Mouse (Mus musculus): Measurements from ENCODE around the gene Pard3b. TPM values are rescaled to one million over a fixed set of nuclear protein-coding genes. Genes with fewer than 3 reads are reported as not detected.

The Pard3b gene
- total and polyA plus RNA-seq, 2 experiments from 2014 or later, result 4.4 to 6.1 TPM

GRCm38 (mm10) chr1:62518621-62519213, 880.1 kb downstream of the Pard3b start:
- TF ChIP-seq CTCF (IDR thresholded peaks at IDR 0.05; ENCODE audit: low read depth), result no peak
- H3K36me3 ChIP-seq (ENCODE audit: insufficient read depth), result no peaks in the 10 kb centered on the region
- H3K27me3 ChIP-seq (ENCODE audit: insufficient read depth, low read length), result no peaks in the 10 kb centered on the region
- H3K9me3 ChIP-seq (ENCODE audit: low read length), result no peaks in the 10 kb centered on the region
- no peak overlapping the region for H3K4me3 ChIP-seq (ENCODE audit: low read depth, low read length)
- no peak; the same call in 1 of the 2 replicates for ATAC-seq
- no peak overlapping the region for H3K4me2 ChIP-seq (ENCODE audit: low read depth)
- H3K27ac ChIP-seq (ENCODE audit: low read depth, low read length), result no peak overlapping the region
- H3K4me1 ChIP-seq (ENCODE audit: insufficient read depth), result no peaks in the 10 kb centered on the region
- no peak overlapping the region for H3K9ac ChIP-seq
- WGBS, result 34% methylated on average over 2 of the region's 2 CpGs
- DNase-seq, result no peak

- Histone ChIP-seq H3K27ac (ENCODE audit: low read depth, low read length) (no peak overlapping the region), H3K4me2 (ENCODE audit: low read depth) (no peak overlapping the region), H3K27me3 (ENCODE audit: insufficient read depth, low read length) (no peaks in the 10 kb centered on the region), H3K36me3 (ENCODE audit: insufficient read depth) (no peaks in the 10 kb centered on the region), H3K4me3 (ENCODE audit: low read depth, low read length) (no peak overlapping the region), H3K4me1 (ENCODE audit: insufficient read depth) (no peaks in the 10 kb centered on the region), H3K9ac (no peak overlapping the region), H3K9me3 (ENCODE audit: low read length) (no peaks in the 10 kb centered on the region)
- DNase-seq (no peak), ATAC-seq (no peak)
- TF ChIP-seq CTCF (IDR thresholded peaks at IDR 0.05; ENCODE audit: low read depth), result no peak
- WGBS, result 92% methylated on average over 7 of the region's 7 CpGs
These were observed 882.7 kb downstream of the Pard3b start for GRCm38 (mm10) chr1:62521368-62521767.

GRCm38 (mm10) chr1:62522761-62523160, 884.1 kb downstream of the Pard3b start:
- Histone ChIP-seq H3K27me3 (ENCODE audit: insufficient read depth, low read length) (no peaks in the 10 kb centered on the region), H3K9ac (no peak overlapping the region), H3K4me3 (ENCODE audit: low read depth, low read length) (no peak overlapping the region), H3K27ac (ENCODE audit: low read depth, low read length) (no peak overlapping the region), H3K9me3 (ENCODE audit: low read length) (no peaks in the 10 kb centered on the region), H3K4me2 (ENCODE audit: low read depth) (no peak overlapping the region), H3K36me3 (ENCODE audit: insufficient read depth) (no peaks in the 10 kb centered on the region), H3K4me1 (ENCODE audit: insufficient read depth) (no peaks in the 10 kb centered on the region)
- no peak for TF ChIP-seq CTCF (IDR thresholded peaks at IDR 0.05; ENCODE audit: low read depth)
- WGBS, result 80% methylated on average over 2 of the region's 2 CpGs
- no peak for DNase-seq
- no peak for ATAC-seq

GRCm38 (mm10) chr1:62527788-62528187, 889.2 kb downstream of the Pard3b start:
- H3K9me3 ChIP-seq (ENCODE audit: low read length), result no peaks in the 10 kb centered on the region
- H3K4me3 ChIP-seq (ENCODE audit: low read depth, low read length), result no peak overlapping the region
- H3K4me1 ChIP-seq (ENCODE audit: insufficient read depth), result peaks cover 4% of the 10 kb centered on the region; the same call in 1 of the 2 replicates
- no peak overlapping the region for H3K9ac ChIP-seq
- 55% methylated on average over 7 of the region's 7 CpGs for WGBS
- no peaks in the 10 kb centered on the region for H3K36me3 ChIP-seq (ENCODE audit: insufficient read depth)
- DNase-seq, result no peak
- TF ChIP-seq CTCF (IDR thresholded peaks at IDR 0.05; ENCODE audit: low read depth), result no peak
- no peak overlapping the region for H3K4me2 ChIP-seq (ENCODE audit: low read depth)
- H3K27me3 ChIP-seq (ENCODE audit: insufficient read depth, low read length), result no peaks in the 10 kb centered on the region
- ATAC-seq, result no peak
- no peak overlapping the region for H3K27ac ChIP-seq (ENCODE audit: low read depth, low read length)

GRCm38 (mm10) chr1:62529941-62530340, 891.3 kb downstream of the Pard3b start:
- H3K4me1 ChIP-seq (ENCODE audit: insufficient read depth), result peaks cover 4% of the 10 kb centered on the region; the same call in 1 of the 2 replicates
- DNase-seq (no peak), ATAC-seq (no peak)
- no peak for TF ChIP-seq CTCF (IDR thresholded peaks at IDR 0.05; ENCODE audit: low read depth)
- no peaks in the 10 kb centered on the region for H3K27me3 ChIP-seq (ENCODE audit: insufficient read depth, low read length)
- no peaks in the 10 kb centered on the region for H3K36me3 ChIP-seq (ENCODE audit: insufficient read depth)
- H3K27ac ChIP-seq (ENCODE audit: low read depth, low read length), result no peak overlapping the region
- no peak overlapping the region for H3K9ac ChIP-seq
- H3K4me2 ChIP-seq (ENCODE audit: low read depth), result no peak overlapping the region
- no peaks in the 10 kb centered on the region for H3K9me3 ChIP-seq (ENCODE audit: low read length)
- WGBS, result 31% methylated on average over 8 of the region's 8 CpGs
- H3K4me3 ChIP-seq (ENCODE audit: low read depth, low read length), result no peak overlapping the region

- no peak for TF ChIP-seq CTCF (IDR thresholded peaks at IDR 0.05; ENCODE audit: low read depth)
- no peak overlapping the region for H3K4me2 ChIP-seq (ENCODE audit: low read depth)
- H3K4me1 ChIP-seq (ENCODE audit: insufficient read depth), result peaks cover 4% of the 10 kb centered on the region; the same call in 1 of the 2 replicates
- H3K9ac ChIP-seq, result no peak overlapping the region
- H3K27me3 ChIP-seq (ENCODE audit: insufficient read depth, low read length), result no peaks in the 10 kb centered on the region
- WGBS, result 91% methylated on average over 10 of the region's 10 CpGs
- no peaks in the 10 kb centered on the region for H3K36me3 ChIP-seq (ENCODE audit: insufficient read depth)
- no peak overlapping the region for H3K4me3 ChIP-seq (ENCODE audit: low read depth, low read length)
- H3K9me3 ChIP-seq (ENCODE audit: low read length), result no peaks in the 10 kb centered on the region
- no peak overlapping the region for H3K27ac ChIP-seq (ENCODE audit: low read depth, low read length)
- no peak for DNase-seq
- ATAC-seq, result no peak
These were observed 894.0 kb downstream of the Pard3b start for GRCm38 (mm10) chr1:62532426-62533126.

- no peak for ATAC-seq
- Histone ChIP-seq H3K27me3 (ENCODE audit: insufficient read depth, low read length) (no peaks in the 10 kb centered on the region), H3K9ac (no peak overlapping the region), H3K36me3 (ENCODE audit: insufficient read depth) (no peaks in the 10 kb centered on the region), H3K4me2 (ENCODE audit: low read depth) (no peak overlapping the region), H3K4me3 (ENCODE audit: low read depth, low read length) (no peak overlapping the region), H3K9me3 (ENCODE audit: low read length) (no peaks in the 10 kb centered on the region), H3K4me1 (ENCODE audit: insufficient read depth) (no peaks in the 10 kb centered on the region), H3K27ac (ENCODE audit: low read depth, low read length) (no peak overlapping the region)
- TF ChIP-seq CTCF (IDR thresholded peaks at IDR 0.05; ENCODE audit: low read depth), result no peak
- no peak for DNase-seq
- 94% methylated on average over 4 of the region's 4 CpGs for whole genome bisulfite sequencing
These were observed 910.3 kb downstream of the Pard3b start for GRCm38 (mm10) chr1:62548953-62549352.

Measured in forebrain, postnatal 0 days (tissue).